Mouse (Mus musculus) induced T-regulatory cell, adult 2 months (primary cell): ENCODE data around the gene B4gat1.
A peak's percentile ranks its signal among the peaks of the same experiment; 100 is the strongest.

ENCODE experiments used
- DNase-seq: peaks from one replicate; pipeline ENCODE4 v3.0.0-alpha.2; 2012; ENCODE audit warnings: low read depth

The B4gat1 gene

DNA sequence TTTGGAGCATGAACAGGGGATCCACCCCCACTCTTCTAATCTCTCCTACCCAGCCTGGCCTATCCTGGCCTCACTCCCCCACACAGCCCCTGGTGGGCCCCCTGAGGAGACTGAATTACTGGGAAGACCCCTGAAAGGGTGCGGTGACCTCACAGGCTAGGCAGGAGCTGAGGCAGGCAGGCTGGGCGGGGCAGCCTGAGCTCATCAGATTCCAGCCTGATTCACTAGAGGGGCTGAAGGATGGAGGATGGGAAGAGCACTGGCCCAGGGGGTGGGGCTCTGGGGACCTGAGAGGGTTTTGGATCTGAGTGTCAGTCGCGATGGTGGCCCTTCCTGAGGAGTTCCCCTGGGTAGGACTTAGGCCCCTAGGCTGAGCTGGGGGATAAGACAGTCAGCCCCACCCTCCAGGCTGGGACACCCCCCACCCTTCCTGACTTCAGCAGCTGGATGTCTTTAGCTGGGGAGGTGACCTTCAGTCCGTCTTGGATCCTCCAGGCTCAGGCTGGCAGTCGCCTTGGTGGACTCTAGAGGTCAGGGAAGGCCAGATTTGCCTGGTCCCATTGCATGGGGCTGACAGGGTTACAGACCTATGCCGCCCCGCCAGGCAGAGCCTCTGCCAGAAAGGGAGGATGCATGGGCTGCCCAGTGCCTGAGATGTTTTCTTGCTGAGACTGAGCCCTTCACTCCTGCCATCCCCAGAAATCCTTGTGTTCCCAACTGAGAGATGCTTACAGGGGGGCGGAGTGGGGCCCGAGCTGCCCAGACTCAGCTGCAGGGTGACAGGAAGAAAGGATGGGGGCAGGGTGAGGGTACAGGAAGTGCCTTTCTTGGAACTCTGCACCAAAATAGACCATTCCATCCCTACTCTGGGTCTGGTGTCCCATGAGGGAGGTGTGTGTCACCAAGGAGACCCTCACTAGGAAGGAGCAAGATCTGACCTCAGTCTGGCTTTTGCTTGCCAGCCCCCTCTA is 20.5 kb downstream of the B4gat1 start:
- DNase-seq = no peak

DNA sequence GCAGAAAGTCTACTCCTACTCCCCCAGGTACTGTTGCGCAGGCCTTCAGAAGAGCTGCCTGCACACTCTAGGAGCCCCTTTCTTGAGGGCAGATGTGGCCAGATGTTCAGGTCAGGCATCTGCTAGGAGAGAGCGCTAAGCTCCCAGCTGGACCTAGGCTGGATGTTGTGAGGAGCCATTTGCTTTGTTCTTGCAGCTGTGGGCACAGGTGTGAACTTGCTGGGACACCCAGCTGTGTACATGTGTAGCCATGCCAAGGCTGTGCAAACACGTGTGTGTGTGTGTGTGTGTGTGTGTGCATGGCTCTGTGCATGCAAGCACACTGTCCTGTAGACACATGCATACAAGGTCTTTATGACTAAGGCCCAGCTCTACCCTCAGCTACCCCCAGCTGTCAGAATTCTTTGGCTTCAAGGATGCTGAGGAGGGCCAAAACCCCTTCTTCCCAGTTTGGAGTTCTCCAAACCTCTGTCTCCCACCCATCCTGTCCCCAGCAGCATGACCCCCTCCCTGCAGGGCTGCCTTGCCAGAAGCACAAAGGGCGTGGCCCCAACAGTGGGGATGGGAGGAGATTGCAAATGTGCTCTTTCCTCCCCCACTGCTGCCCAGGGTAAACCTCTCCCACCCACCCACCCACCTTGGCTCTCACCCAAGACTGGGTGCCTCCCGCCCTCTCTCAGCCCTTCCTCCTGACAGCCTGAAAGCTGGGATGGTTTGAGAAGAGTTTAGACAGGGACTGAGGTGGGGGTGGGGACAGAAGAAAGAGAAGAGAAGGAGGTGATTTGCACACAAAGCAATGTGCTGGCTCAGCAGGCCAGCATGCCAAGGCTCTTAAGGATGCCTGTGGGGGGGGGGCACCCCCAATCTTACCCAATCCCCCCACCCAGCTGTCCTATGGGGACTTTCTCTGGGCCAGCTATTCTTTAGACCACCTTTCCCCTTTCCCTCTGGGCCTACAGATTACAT is 22.0 kb downstream of the B4gat1 start:
- no peak for DNase-seq

DNA sequence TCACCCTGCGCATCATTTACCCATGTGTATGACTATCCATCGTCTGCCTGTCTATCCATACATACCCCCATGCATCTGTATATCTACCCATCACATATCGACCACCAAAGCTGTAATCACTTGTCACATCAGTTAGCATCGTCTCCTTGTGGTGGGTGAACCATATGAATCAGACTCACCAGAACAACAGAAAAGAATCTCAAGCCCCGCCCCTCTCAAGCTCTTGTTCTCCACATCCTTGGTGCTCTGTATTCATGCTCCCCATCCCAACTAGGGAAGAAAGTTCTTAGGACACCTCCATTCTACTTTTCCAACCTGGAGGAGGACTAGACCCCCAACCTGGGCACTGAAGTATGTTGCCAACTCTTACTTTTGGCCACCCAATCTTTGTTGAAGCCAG is 23.4 kb downstream of the B4gat1 start:
- DNase-seq = no peak

DNA sequence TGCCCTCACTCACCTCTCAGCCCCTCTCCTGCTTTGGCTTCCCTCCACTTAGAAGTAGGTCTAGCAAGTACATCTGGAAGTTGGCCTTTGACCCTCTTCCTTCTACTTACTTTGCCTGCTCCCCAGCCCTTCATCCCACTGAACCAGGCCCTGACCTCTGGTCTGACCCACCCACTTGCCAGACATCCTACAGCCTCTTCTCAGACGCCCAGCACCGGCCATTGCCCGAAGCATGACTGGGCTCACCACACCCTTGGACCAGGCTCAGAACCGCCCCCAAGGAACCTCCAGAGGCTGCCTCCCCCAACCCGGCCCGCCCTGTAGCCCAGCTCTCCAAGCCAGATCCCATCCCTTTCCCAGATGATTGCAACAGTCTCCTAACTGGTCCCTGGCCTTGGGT is 23.8 kb downstream of the B4gat1 start:
- no peak for DNase-seq

DNA sequence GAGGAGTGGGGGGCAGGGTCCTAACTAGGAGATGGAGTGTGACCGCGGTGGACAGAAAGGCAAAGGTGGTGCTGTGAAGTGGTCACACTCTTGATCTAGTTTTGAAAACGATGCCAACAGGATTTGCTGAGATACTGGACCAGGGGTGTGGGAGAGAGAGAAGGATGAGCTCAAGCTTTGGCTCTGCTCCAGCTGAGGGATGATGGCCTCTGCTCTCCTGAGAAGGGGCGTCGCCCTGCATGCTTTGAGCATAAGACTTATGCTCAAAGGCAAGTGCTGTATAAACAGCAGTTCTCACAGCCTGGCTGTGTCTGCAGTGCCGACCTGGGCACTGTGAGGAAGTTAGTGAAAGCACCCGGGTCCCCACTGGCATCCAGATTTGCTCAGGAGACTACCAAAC is 26.5 kb downstream of the B4gat1 start:
- no peak for DNase-seq

DNA sequence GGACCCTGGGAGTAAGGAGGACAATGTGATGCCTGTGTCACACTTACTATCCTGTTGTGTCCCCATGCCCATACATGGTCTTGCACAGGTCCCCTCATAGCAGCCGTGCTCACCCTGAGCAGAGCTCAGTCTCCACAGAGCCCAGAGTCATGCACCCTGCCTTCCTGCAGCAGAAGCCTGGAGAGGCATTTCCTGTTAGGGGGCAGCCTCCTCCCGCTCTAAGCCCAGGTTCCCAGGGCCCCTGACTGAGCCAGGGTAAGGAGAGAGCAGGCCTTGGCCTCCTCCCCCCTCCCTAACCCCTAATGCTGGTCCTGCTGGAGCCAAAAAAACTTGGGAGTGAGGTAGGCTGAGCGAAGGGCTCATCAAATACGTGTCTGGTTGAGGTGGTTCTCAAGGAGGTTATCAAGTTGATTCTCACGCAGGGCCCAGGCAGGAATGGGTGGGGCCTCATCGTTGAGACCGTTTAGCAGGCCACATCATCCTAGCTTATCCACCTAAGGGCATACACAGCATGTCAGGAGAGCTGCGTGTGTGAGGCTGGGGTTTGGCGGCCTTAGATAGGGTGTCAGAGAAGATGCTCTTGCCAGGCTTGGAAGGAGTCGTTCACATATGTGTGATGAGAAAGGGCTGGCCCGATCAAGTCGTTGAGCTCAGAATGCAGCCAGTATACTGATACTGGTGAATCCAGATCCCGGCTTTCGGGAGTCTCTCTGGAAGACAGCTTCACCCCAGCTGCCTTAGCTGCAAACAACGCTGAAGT is 28.6 kb downstream of the B4gat1 start:
- DNase-seq = peak; percentile 39

DNA sequence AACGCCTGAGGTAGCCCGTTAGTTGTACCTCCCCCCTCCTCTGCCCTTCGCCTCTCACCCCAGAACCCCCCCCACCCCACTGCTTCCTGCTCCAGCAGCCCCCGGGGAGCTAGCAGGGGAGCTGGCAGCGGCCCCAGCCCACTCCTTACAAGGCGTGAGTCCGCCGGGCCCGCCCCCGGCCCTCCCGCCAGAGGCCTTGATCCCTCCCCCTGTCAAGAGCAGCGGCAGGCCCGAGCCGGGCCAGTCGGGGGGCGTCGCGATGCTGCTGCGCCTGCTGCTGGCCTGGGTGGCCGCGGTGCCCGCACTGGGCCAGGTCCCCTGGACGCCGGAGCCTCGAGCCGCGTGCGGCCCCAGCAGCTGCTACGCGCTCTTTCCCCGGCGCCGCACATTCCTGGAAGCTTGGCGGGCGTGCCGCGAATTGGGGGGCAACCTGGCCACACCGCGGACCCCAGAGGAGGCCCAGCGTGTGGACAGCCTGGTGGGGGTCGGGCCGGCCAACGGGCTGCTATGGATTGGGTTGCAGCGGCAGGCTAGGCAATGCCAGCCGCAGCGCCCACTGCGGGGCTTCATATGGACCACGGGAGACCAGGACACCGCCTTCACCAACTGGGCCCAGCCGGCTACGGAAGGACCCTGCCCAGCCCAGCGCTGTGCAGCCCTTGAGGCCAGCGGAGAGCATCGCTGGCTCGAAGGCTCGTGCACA is 29.4 kb downstream of the B4gat1 start, which contains the start of gene Cd248:
Gene Cd248, plus strand, starts transcription at position 212 of the 703 bp plus-strand sequence.
- peak; percentile 44 for DNase-seq

DNA sequence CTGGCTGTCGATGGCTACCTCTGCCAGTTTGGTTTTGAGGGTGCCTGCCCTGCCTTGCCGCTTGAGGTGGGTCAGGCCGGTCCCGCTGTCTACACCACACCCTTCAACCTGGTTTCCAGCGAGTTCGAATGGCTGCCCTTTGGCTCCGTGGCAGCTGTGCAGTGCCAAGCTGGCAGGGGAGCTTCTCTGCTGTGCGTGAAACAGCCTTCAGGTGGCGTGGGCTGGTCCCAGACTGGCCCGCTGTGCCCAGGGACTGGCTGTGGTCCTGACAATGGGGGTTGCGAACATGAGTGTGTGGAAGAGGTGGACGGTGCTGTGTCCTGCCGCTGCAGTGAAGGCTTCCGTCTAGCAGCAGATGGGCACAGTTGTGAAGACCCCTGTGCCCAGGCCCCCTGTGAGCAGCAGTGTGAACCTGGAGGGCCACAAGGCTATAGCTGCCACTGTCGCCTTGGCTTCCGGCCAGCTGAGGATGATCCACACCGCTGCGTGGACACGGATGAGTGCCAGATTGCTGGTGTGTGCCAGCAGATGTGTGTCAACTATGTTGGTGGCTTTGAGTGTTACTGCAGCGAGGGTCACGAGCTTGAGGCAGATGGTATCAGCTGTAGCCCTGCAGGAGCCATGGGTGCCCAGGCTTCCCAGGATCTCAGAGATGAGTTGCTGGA is 30.1 kb downstream of the B4gat1 start:
- no peak for DNase-seq

DNA sequence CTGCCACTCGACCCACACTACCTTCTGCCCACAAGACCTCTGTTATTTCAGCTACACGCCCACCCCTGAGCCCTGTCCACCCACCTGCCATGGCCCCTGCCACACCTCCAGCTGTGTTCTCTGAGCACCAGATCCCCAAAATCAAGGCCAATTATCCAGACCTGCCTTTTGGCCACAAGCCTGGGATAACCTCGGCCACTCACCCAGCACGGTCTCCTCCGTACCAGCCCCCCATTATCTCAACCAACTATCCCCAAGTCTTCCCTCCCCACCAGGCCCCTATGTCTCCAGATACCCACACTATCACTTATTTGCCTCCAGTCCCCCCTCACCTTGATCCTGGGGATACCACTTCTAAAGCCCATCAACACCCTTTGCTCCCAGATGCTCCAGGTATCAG is 30.9 kb downstream of the B4gat1 start:
- no peak for DNase-seq

DNA sequence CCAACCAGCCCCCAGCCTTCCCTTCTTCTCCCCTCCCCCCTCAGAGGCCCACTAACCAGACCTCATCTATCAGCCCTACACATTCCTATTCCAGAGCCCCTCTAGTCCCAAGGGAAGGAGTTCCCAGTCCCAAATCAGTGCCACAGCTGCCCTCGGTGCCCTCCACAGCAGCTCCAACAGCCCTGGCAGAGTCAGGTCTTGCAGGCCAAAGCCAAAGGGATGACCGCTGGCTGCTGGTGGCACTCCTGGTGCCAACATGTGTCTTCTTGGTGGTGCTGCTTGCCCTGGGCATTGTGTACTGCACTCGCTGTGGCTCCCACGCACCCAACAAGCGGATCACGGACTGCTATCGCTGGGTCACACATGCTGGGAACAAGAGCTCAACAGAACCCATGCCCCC is 31.4 kb downstream of the B4gat1 start:
- DNase-seq = no peak

DNA sequence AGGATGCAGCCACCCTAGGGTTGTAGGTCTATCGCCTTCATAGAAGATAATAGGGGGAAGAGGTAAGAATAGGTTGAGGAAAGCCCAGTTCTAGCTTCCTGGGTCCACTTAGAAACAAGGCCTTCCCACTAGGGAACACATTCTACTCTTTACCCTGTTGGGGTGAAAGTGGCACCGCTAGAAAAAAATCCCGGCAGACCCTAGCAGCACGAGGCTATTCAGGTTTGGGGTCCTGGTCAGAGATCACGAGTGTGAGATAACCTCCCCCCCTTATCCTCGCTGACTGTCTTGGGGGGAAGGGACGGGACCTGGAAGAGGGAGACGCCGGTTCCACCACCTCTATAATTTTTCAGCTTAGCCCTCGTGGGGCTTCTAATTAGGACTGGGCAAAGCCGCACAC is 32.5 kb downstream of the B4gat1 start:
- no peak for DNase-seq

DNA sequence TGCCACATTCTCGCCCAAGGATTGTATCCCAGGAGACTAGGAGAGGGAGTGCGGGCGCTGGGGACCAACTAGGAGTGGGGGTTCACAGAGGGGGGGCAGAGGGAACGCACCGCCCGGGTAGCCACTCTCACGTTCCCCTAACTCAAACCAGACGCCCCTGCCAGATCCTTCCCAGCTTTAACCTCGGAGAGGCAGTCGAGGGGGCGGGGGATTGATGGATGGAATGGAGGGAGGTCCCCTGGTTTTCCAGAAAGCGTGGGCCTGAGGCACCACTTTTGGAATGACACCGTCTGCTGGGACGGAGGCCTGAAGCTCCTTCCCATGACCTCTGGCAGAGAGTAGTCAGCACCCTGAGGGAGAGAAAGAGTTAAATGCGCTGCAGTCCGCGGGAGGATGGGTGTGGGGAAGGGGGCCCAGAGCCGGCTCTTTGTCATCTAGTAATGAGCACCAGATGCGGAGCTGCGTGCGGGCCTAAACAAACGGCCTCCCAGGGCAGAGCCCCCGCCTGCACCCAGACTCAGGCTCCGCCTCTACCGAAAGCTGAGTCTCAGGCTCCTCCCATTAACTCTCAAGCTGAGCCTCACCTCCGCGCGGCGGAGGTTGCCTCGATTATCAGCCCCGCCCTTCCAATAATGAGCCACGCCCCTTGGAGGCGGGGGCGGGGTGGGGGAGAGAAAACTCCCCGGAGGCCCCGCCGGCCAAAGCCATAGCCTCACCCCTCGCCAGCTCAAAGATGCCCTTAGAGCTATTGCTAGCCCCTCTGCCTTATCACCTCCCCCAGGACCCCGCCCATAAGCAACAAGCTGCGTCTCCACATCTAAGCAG is 33.1 kb downstream of the B4gat1 start:
- DNase-seq = peak; percentile 89

DNA sequence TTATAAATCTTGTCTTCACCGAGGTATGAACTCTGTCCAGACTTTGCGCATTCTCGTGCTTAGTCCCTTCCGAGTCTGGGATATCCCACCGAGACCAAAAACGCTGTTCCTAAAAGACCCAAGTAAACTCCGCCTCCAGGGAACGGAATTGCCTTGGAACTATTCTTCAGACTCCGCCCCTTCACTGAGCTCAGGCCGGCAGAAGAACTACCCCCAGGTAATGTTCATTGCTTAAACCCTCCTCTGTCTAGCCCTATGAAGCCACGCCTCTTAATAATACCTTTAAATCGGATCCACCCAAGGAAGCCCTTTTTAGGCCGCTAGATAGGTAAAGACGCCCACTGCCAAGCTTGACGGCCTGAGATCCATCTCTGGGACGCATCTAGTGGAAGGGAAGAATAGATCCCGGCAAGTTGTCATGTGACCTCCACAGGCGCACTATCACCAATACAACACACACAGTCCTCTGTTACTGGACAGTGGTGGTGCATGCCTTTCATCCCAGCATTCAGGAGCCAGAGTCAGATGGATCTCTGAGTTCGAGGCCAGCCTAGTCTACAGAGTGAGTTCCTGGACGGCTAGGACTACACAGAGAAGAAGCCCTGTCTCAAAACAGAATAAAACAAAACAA is 33.9 kb downstream of the B4gat1 start:
- no peak for DNase-seq

DNA sequence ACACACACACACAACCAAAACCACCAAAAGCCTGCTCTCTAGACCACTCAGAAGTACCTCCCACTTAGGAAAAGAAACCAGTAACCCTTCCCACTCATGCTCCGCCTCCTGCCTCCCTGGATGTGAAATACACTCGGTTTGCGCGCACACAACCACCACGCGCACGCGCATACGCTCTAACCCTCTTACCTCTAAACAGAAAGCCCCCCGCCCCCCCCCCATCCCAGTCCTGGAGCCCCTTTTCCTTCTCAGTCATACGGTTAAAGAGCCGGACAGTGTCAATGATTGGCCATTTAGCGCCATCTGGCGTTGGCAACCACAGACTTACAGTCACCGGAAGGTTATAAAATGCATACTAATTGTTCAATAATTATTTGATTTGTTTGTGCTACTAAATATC is 34.4 kb downstream of the B4gat1 start:
- peak; percentile 81 for DNase-seq

DNA sequence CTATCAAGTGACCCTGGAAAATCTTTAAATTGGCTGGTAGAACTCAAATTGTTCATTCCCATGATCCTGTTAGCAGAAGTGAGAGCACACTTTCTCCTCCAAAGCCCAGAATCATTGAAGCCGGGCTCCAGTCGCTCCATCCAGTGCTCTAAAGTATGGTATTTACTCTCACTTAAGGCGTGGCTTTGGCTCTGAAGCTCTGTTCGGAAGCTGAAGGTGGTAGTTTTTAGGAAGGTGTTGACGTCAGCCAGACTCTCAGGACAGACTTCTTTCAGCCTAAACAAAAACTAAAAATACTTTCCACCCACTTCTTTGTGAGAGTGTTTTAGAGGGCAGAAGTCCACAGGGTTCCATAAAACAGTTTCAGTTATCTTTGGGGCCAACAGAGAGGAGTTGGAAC is 34.9 kb downstream of the B4gat1 start:
- DNase-seq = no peak

DNA sequence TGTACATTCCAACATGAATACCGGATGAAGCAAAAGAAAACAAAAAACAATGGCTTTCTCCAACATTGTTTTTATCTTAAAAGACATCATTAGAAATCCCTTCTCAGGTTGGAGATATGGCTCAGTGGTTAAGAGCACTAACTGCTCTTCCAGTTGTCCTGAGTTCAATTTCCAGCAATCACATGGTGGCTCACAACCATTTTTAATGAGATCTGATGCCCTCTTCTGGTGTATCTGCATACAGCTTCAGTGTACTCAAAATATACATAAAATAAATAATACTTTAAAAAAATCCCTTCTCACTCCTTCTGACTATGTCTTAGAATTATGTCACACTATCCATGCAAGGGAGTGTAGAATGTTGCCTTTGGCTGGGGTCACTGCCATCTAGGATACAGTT is 40.7 kb downstream of the B4gat1 start:
- no peak for DNase-seq

DNA sequence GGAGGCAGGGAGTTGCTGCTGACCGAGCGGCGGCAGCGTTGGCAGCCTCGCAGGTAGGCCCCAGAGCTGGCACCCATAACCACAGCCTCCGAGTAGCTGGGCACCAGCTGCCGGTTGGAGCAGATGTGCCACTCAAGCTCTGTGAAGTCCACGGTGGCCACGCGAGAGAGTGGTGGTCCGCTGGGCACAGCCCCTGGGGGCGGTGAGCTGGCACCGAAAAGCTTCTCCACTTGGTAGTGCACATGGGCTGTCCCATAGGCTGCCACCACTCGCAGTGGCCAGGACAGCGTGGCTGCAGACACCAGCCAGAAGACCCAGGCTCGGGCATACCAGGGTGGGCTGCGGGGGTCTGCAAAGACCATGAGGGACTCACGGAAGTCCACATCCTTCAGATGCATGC is 43.4 kb downstream of the B4gat1 start:
- DNase-seq = no peak

DNA sequence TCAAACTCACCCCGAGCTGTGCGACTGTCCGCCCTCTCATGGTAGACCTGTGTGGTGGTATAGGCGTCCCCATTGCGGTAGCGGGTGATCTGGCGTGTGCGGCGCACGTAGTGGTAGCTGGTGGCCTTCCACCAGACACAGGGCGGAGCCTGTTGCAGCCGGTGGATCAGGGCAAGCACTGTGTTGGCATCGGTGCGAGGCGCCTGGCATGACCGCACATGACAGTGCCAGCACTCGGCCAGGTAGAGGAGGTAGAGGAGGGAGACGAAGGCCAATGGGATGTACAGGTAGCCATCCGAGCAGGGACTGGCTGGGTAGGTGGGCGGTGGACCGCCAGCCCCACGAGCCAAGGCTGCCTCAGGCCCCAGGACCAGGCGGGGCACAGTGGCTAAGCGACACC is 44.0 kb downstream of the B4gat1 start:
- DNase-seq = no peak
